Mouse (Mus musculus) T-helper 17 cell (primary cell): ENCODE data around the gene Tnfaip8l3.

Experiments used
- in situ Hi-C, 2 experiments: fragments of 300-600 bp; cut with MboI, MseI; formaldehyde crosslinking; loops; 1 replicate in 1 of 2; 2 replicates in 1 of 2; pipeline ENCODE4 v1.15.1; 2025; ENCODE audit warnings: high pct_unique_total_duplicates in 2 of 2

The Tnfaip8l3 gene

GRCm38 (mm10) chr9:53992567-53992966 is 75.6 kb downstream of the Tnfaip8l3 start:
- in situ Hi-C loops: loop anchor here in 1 of 2 experiments (25.0 kb wide), 2 partner anchors 155 to 820 kb away; no protein-coding TSS in a partner anchor

GRCm38 (mm10) chr9:53990921-53991320 is 77.3 kb downstream of the Tnfaip8l3 start:
- in situ Hi-C loops: loop anchor here in 1 of 2 experiments (25.0 kb wide), 2 partner anchors 154 to 821 kb away; no protein-coding TSS in a partner anchor

GRCm38 (mm10) chr9:53986972-53987371 is 81.2 kb downstream of the Tnfaip8l3 start:
- in situ Hi-C loops: loop anchor here (5.0 to 25.0 kb wide), 5 partner anchors 50 to 825 kb away; no protein-coding TSS in a partner anchor

- in situ Hi-C loops: loop anchor here (5.0 to 25.0 kb wide), 5 partner anchors 48 to 827 kb away; no protein-coding TSS in a partner anchor
These were observed 83.3 kb downstream of the Tnfaip8l3 start for GRCm38 (mm10) chr9:53984868-53985267.

DNA sequence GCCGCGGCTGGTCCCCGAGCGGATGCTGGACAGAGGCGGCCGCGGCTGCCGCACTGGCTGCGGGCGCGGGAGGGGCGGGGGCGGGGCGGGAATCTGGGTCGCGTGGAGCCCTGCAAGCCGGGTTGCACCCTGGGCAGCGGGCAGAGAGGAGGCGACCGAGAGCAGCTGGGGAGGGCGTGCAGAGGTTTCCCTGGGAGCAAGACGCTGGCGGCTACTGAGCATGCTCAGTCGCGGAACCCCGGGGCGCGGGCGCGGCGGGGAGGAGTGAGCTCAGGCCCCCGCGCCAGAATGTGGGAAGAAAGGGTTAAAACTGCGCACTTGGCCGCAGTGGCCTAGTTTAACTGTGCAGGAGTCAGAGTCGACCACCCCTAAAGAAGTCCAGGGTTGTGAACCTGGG is 93.1 kb downstream of the Tnfaip8l3 start, which contains the start of gene Elmod1:
TSS of gene Elmod1 (minus strand) at position 180 of the 397 bp plus-strand sequence.
- in situ Hi-C loops: loop anchor here (5.0 to 25.0 kb wide), 3 partner anchors 138 to 837 kb away; no protein-coding TSS in a partner anchor

- in situ Hi-C loops: loop anchor here (5.0 to 25.0 kb wide), 4 partner anchors 57 to 838 kb away; no protein-coding TSS in a partner anchor
These were observed 93.7 kb downstream of the Tnfaip8l3 start for GRCm38 (mm10) chr9:53974328-53975121.

DNA sequence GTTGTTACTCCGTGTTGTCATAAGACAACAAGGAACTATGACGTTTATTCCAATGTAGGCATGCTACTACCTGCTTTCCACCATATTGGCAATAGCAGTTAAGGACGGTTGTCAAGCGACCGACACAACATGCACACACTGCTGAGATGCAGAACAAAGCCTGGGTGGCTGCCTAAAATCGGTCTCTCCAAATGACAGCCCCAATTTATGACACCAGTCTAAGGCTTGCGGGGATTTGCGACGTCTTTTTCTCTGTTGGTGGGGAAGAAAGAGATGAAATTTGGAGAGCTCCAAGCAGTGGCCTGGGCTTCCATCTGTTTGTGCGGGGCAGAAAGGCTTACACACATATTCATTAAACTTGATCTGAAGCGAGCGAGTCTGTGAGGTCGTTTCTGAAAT is 94.3 kb downstream of the Tnfaip8l3 start:
- in situ Hi-C loops: loop anchor here in 1 of 2 experiments (5.0 kb wide), 1 partner anchor 57 kb away; no protein-coding TSS in a partner anchor
